Mouse (Mus musculus) heart, adult 9 months (tissue): ENCODE results near the gene Gm21969.

Source experiments
- DNase-seq, 2 experiments: peaks; one replicate each; pipeline ENCODE4 v3.0.0; 2022; ENCODE audit warnings: low spot score in 2 of 2

Gene Gm21969

GRCm38 (mm10) chr4:139602357-139603244, at the start of gene Gm21969:
TSS of gene Gm21969 (plus strand) at chr4:139603186.
- peak; percentile 57 for DNase-seq

- DNase-seq = no peak
Observed at GRCm38 (mm10) chr4:139555235-139555634, 47.8 kb upstream of the Gm21969 start.

- peak; percentile 57 to 60 for DNase-seq
Observed at GRCm38 (mm10) chr4:139555951-139556350, 47.0 kb upstream of the Gm21969 start.

- no peak for DNase-seq
Observed at GRCm38 (mm10) chr4:139568361-139568760, 34.6 kb upstream of the Gm21969 start.

- no peak for DNase-seq
Observed at GRCm38 (mm10) chr4:139570756-139571155, 32.2 kb upstream of the Gm21969 start.

GRCm38 (mm10) chr4:139572928-139573512, 30.0 kb upstream of the Gm21969 start:
- no peak for DNase-seq

GRCm38 (mm10) chr4:139574156-139574798, 28.7 kb upstream of the Gm21969 start:
- DNase-seq = peak; percentile 99

GRCm38 (mm10) chr4:139574799-139575672, 27.9 kb upstream of the Gm21969 start:
- peak in 1 of 2 experiments; percentile 37 for DNase-seq

- no peak for DNase-seq
Observed at GRCm38 (mm10) chr4:139575673-139576003, 27.3 kb upstream of the Gm21969 start.

GRCm38 (mm10) chr4:139576251-139576880, 26.6 kb upstream of the Gm21969 start:
- no peak for DNase-seq

- no peak for DNase-seq
Observed at GRCm38 (mm10) chr4:139577006-139577405, 26.0 kb upstream of the Gm21969 start.

GRCm38 (mm10) chr4:139578389-139578788, 24.6 kb upstream of the Gm21969 start:
- DNase-seq = no peak

- DNase-seq = no peak
Observed at GRCm38 (mm10) chr4:139579003-139579402, 24.0 kb upstream of the Gm21969 start.

GRCm38 (mm10) chr4:139579466-139579865, 23.5 kb upstream of the Gm21969 start:
- no peak for DNase-seq

GRCm38 (mm10) chr4:139580663-139581336, 22.2 kb upstream of the Gm21969 start:
- peak; percentile 59 to 66 for DNase-seq

GRCm38 (mm10) chr4:139581427-139582051, 21.4 kb upstream of the Gm21969 start:
- no peak for DNase-seq

GRCm38 (mm10) chr4:139582346-139582745, 20.6 kb upstream of the Gm21969 start:
- no peak for DNase-seq

GRCm38 (mm10) chr4:139582903-139583302, 20.1 kb upstream of the Gm21969 start:
- no peak for DNase-seq

- DNase-seq = no peak
Observed at GRCm38 (mm10) chr4:139583629-139584245, 19.2 kb upstream of the Gm21969 start.

GRCm38 (mm10) chr4:139584704-139585103, 18.3 kb upstream of the Gm21969 start:
- no peak for DNase-seq
